Mouse (Mus musculus) liver (tissue): Measurements from ENCODE around the gene Sdf4.

ENCODE experiments used
- DNase-seq: peaks from one replicate; pipeline ENCODE4 v3.0.0-alpha.2; 2020; ENCODE audit warnings: mixed read lengths

The Sdf4 gene

DNA sequence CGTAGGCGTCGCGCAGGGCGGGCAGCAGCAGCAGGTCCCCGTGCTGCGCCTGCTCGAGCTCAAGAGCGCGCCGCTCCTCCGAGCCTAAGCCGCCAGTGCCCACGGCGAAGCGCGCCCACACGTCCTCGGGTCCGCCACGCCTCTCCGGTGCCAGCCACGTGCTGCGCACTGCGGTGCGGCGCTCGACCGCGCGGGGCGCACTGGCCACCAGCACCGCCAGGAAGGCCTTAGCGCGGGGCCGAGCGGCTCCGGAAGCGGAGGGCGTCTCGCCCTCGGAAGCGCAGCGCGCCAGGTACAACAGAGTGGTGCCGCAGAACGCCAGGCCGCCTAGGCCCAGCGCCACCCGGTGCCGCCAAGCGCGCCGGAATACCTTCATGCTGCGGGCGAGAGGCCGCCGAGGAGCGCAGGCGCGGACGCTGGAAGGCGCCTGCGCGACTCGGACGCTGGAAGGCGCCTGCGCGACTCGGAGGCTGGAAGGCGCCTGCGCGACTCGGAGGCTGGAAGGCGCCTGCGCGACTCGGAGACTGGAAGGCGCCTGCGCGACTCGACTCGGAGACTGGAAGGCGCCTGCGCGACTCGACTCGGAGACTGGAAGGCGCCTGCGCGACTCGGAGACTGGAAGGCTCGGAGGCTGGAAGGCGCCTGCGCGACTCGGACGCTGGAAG lies at the start of gene Sdf4, which contains the start of gene B3galt6:
Sdf4 (plus strand) TSS at position 632 of the 665 bp plus-strand sequence.
B3galt6 (minus strand) TSS at position 409 of the 665 bp plus-strand sequence.
- peak; percentile 92 for DNase-seq

DNA sequence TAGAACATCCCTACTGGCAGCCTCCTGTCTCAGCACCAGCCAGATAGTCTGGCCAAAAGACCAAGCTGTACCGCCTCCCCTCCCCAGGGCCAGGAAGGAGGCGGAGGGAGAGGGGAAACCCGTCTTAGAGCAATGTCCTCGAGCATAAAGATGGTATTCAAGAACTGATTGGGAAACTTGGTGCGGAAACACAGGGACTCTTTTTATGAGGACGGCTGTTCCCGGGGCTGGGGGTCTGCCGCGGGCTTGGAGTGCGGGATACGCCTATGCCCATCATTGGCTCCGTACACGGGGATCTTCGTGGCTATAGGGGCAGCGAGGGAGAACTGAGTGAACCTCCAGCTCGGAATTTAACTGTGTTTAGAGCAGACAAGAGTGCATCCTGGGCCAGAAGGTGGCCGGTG lies 49.6 kb upstream of the Sdf4 start:
- DNase-seq: no peak

DNA sequence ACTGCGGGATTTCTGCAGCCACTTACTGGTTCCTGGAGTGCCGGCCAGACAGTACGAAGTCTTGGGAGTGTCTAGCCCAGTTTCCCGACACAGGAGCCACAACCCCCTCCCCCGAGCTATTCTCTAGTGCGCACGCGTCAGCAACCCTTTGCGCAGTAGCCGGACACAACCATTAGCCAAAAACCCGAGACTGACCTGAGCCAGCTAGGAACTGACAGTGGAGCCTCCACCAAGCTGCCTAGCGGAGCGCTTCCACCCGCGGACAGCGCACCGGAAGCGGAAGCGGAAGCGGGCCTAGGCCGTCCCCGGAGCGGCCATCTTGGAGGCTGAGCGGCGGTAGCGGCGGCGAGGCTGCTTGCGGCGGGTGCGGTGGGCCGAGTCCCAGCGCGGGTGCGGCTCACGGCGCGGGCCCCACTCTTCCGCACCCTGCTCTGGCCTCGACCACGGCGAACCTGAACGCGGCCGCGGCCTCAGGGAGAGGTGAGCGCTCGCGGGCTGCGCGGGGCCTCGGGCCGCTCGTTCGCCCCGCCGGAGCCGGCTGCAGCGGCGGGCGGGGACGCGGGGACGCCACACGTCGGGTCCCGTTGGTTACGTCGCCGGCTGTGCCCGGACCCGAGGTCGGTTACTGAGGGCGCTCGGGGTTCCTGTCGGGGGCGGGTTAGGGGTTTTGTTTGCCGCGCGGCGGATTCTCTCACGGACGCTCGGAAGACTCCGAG lies 49.0 kb upstream of the Sdf4 start, which contains the start of gene Ube2j2:
Ube2j2 (plus strand) TSS at position 298 of the 716 bp plus-strand sequence.
- DNase-seq: peak; percentile 91

DNA sequence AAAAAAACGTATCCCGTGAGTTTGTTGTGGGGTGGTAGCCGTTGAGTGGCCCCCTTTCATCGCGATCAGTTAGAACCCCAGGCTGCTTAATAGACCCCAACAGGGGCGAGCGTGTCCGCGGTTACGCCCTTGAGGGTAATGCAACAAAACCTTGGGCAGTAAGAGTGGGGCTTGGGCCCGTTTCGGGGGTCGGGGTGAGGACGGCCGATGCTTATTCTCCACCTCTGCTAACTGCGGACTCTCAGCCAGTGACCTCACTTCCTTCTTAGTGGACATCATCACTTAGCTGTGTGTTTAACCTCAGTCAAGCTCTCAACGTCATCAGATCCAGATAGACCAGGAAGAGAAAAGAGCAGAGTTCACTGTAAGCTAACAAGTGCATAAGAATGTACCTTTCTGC lies 48.4 kb upstream of the Sdf4 start:
- no peak for DNase-seq

DNA sequence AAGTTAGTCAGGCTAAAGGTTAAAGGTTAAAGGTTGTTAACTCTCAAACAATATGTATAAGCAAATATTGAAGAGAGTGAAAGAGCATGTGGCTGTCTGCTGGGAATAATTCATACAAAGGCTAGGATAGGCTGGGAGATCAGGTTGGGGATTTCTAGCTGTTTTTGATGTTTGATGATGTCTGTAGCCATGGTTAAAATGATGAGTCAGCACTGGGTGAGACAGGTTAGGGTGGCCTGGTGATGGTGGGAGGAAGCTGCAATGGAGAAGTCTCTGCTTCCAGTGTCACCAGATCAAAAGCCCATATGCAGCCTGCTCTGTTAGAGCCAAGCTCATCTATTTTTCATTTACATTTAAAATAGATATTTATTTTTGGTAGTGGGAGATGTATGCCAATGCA lies 45.6 kb upstream of the Sdf4 start:
- DNase-seq: no peak

DNA sequence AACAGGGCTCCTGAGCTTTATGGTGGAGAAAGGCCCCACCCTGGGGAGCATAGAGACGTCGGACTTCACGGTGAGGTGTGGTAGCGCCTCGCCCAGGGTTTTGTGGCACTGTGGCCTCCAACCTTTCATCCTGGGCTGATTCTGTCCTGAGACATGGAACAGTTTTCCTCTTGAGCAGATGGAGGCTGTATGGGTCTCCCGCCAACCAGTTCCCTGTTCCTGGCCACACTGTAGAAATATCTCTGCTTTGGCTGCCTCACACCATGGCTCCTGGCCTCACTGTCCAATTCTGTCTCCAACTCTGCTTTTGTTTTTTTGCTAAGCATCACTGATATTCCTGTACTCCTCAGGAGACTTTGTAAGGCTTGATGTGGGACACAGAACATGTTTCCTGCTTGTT lies 37.2 kb upstream of the Sdf4 start:
- DNase-seq: no peak

DNA sequence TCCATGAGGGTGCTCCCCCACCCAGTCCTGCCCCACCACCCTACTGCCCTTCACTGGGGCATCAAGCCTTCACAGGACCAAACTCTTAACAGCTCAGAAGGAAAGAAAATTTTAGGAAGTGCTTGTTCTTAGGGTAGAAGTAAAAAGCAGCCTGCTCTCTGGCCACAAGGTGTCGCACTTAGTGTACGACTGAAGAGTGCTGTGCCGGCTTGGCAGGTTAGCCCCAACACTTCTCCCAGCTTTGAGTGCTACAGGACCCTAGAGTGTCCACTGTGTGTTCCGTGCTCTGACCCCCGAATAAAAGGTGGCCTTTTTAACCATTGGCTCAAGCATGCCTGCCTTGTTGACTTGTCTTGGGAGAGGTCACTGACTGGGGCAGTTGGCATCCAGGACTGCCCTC lies 33.4 kb upstream of the Sdf4 start:
- peak; percentile 78 for DNase-seq

DNA sequence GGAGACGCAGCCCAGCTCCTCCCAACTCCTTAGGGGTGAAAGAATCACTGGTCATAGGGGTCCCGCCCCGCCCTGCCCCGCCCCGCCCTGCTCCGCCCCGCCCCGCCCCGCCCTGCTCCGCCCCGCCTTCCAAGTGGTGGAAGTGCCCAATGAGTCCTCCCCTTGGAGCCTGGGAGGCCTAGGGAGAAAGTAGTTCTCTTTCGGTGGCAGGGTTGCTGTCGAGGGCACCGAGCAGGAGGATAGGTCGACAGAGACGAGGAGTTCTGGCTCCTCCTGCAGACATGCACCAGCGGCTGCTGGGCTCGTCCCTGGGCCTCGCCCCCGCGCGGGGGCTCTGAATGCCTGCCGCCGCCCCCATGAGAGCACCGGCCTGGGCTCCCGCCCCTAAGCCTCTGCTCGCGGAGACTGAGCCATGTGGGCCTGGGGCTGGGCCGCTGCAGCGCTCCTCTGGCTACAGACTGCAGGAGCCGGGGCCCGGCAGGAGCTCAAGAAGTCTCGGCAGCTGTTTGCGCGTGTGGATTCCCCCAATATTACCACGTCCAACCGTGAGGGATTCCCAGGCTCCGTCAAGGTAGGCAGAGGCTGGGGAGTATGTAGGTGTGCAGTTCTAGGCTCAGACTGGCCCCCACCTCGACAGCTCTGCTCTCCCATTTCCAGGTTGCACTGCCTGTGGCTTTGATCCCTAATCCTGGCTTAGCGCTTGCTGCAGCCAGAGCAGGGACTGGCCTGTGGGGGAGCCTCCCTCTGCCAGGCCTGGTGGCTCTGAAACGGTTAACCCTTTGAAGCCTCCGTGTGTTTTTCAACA lies 30.3 kb upstream of the Sdf4 start, which contains the start of gene C1qtnf12:
C1qtnf12 (plus strand) TSS at position 152 of the 805 bp plus-strand sequence.
- DNase-seq: peak; percentile 82

DNA sequence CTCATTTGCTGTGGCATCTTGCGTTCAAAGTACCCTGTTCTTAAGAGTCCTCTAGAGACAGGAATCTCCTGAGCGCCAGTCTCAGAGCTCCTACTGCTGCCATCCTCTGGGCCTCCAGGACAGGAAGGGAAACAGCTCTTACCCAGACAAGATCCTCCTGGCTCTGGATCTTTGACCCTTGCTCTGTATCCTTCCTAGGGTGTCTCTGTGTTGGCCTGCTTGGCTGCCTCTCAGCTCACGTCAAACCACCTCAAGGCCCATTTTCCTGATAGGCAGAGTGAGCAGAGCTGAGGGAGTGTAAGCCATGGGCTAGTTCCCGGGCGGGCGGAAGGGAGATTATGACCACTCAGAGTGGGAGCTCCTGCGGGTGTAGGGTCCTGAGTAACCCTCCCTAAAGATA lies 29.6 kb upstream of the Sdf4 start:
- DNase-seq: no peak

DNA sequence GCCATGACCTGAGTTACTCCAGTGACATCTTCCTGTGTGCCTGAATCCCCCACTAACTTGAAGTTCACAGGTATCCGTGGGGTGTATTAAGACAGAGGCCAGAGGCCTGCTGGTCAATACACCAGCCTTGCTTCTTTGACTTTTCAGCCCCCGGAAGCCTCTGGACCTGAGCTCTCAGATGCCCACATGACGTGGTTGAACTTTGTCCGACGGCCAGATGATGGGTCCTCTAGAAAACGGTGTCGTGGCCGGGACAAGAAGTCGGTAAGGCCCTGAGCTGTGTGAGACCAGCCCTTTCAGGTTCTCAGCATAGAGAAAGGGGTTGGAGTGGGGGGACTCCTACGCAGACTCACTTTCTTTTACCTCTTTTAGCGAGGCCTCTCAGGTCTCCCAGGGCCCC lies 28.3 kb upstream of the Sdf4 start:
- no peak for DNase-seq

DNA sequence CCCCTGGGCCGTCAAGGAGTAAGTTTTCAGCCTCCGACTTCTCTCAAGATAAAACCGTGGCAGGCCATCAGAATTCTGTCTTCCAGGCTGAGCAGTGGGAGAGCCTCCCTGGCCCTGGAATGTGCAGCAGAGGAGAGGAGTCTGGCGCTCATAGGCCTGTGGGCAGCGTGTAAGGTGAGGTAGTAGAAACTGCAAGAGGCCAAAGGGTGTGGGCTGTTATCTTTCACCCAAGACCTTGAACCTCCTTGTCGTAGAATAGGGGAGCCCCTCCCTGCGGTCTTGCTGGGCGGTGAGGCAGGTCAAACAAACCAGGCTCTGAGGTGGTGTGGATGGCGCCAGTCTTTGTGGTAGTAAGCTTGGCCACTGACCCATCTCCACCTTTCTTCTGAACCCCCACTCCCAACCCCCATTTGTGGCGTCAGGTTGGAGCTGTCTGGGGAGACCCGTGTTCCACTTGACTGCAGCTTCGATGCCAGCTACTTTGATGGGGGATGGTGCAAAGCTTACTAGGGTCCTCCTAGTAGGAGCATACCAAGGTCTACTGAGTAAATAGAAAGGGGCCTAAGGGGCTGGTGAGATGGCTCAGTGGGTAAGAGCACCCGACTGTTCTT lies 23.5 kb upstream of the Sdf4 start:
- peak; percentile 66 for DNase-seq

DNA sequence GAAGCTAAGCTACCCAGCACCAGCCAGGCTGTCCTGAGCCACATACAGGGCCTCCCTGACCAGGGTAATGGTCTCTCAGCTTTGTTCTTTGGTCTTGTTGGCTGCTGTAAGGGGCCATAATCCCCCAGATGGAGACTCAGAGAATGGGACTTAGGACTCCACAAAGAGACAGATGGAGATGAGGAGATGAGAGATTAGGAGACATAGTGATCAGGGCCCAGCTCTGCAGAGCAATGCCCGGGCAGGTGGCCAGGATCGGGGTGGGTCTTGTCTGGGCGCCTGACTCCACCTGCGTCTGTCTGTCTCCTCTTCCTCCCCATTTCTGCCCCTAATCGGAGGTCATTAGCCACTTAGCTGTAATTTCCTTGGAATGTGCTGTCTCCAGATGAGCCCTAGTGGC lies 22.4 kb upstream of the Sdf4 start:
- DNase-seq: no peak

DNA sequence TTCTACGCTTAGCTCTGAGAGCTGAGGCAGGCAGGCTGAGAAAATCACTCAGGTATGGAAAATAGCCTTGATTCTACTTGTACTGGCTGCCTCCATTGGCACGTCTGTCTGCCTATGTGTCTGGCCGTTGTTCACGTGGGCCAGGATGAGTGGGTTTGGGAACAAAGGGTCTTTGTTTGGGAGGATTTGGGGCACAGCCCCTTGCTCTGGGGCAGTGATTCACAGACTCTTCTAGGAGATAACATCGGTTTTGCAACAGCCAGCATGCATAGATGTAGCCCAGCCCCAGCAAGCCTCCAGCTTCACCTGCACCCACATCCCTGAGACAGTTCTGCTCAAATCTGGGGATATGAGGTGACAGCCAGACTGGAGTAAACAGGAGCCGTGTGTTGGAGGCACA lies 20.0 kb upstream of the Sdf4 start:
- no peak for DNase-seq

DNA sequence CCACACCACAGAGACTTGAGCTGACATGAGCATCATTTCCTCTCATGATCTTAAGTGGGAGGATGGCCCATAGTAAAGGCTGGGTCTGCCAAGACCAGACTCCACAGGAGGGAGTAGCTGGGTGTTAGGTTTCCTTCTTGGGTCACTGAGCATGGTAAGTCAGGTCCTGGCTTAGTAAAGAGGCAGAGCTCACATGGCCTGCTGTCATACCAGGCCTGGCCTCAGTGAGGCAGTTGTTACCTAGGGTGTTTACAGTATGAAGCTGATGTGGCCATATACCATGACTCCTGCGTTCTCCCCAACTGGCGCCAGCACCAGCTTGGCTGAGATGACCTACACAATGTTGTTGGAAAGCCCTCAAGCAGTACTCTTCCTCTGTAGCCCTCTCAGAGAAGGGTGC lies 19.4 kb upstream of the Sdf4 start:
- DNase-seq: no peak

DNA sequence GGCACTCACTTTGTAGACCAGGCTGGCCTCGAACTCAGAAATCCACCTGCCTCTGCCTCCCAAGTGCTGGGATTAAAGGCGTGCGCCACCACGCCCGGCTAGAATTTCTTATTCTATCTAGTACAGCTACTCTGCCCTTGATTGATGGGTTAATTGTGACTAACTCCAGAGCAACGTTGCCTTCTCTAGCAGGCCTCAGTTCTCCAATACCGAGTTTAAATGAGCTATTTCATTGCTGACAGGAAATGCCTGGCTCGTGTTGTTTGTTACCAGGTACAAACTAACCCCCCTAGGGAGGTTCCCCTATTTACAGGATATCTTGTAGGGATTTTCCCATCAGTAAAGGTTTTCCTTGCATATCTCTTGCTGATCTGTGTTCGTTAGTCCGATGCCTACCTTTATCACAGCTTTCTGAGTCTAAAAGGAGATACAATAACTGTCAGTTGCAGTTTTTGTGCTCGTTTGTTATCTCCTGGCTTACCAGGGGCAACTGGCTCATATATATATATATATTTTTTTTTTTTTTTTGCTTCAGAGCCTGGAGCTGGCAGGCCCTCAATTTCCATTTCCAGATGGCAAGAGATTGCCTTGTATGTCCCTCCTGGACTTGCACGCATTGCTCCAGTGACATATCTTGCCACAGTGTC lies 11.1 kb upstream of the Sdf4 start:
- no peak for DNase-seq

DNA sequence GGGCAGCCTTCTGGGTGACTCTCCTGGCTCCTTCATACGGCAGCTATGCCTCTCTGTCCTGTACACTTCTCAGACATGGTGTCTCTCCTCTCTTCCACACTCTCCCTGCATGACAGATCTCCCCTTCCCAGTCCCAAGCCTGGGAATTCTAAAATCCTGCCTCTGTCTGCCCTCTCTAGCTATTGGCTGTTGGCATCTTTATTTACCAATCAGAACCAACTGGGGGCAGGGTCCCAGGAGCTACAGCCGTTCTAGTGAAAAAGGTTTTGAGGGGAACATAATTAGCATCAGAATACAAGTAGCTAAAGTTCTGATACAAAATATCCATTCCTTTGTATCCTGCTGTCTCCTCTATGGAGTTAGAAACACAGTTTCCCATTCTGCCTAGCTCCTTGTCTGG lies 8.9 kb upstream of the Sdf4 start:
- no peak for DNase-seq

DNA sequence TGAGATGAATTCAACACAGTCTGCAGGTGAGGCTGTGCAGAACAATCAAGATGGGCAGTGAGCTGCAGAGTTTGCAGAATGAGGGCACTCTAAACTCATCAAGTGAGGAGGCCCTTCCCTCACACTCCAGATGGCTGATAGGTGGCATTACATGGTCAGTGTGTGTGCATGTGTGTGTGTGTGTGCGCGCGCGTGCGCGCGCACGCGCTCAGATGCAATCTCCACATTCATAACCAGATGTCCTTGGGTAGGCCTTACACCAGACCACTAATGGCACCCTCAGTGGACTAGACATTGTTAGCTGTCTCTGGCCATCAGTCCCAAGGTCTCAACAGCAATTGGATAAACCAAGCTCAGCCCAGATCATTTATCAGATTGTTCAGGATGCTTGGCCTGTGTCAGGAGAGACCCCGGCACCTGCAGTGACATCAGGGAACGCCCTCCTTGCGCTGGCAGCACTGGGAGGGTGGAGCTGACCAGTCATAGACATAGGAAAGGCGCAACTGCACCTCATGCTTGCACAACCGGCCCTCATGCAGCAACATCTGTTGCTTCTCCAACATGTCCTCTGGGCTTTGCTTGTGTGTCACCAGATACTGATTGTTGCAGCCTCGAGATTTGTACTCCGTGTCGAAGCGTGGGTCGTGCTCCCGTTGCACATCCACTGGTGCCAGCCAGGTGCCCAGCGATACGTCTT lies 1.3 kb upstream of the Sdf4 start:
- peak; percentile 61 for DNase-seq

DNA sequence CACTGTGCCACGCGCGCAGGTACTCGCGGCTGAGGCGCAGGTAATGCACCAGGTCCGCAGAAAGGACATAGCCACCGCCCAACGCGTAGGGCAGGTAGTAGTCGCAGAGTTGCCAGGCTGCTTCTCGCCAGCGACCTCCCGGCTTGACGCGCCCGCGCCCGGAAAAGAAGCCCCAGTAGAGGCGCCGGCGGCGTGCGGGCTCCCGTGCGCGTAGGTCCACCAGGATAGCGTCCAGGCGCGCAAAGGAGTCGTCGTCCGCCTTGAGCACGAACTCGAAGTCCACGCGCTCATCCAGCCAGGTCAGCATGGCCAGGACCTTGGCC lies 803 bp upstream of the Sdf4 start:
- DNase-seq: no peak

DNA sequence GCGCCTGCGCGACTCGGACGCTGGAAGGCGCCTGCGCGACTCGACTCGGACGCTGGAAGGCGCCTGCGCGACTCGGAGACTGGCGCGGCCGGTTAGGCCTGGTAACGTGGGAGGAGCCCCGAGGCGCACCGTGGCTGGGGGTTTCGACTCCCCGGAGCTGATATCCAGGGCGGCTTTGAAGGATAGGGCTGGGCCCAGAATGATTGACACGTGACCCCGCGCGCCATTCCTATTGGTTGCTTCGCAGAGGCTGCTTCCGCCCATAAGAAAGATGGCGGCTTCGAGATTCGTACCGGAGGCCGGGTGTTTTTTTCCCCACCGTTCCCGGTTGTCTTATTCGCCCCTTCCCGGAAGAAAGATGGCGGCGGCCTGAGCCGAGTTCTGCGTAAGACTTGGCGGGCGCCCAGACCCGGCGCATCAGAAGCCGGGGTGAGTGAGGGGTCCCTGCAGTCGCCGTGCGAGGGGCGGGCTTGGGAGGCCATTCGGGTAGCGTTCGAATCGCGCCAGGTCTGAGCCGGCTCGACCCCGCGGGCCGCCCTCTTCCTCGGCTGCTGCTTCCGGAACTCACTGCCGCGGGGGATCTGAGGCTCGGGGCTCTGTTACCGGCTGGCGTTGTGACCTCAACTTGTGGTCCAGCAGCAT lies 355 bp downstream of the Sdf4 start:
- DNase-seq: peak; percentile 94

DNA sequence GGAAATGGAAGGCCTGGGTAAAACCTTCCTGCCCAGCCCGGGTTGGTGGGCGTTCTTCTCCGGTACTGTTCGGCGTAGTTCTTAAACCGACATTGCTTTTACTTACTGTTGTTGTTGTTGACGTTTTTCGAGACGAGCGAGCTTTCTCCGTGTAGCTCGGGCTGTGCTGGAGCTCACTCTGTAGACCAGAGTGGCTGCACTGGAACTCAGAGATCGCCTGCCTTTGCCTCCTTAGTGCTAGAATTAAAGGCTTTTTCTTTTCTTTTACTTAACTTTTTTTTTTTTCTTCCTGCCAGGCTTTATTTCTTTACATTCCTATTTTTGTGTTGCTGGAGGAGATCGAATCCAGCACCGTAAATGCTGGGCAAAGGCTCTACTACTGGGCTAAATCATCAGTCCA lies 934 bp downstream of the Sdf4 start:
- DNase-seq: peak; percentile 17

DNA sequence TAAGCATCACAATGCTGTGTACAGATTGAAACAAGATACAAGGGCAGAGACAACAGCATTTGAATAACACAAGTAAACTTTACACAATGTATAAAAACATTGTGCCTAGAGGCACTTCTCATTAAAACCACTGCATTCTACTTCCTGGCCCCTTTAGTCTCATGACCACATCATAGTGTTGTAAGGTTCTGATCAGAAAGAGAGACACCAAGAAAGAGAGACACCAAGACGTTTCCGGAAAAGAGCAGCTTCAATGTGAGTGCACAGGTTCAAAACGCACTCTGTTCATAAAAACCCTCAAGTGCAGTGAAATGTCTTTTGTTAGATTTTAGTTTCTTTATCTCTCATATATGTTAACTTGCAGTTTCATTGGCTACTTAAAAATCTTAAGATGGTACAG lies 11.4 kb downstream of the Sdf4 start:
- DNase-seq: no peak

DNA sequence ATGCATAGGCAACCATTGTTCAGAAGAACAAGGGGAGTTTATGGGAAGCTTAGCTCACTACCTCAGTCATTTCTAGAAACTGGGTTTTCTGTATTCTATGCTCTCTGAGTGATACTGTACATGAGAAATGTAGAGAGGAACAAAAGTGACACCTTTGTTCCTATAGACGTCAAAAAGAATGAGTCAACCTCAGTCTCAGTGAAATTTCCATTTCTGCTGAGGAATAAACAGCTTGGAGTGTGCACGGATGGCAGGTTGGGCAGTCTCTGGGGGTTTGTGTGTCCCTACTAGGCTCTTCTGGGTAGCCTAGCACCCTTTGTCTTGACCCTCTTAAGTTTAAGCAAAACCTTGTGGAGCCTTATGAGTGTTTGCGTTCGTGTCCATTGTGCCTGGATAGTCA lies 15.7 kb downstream of the Sdf4 start:
- no peak for DNase-seq
